Mouse (Mus musculus) layer of hippocampus, adult 11-12 months (tissue): Measurements from ENCODE around the gene Olfr131.
"Not testable (repeated sequence)": the region's sequence is repeated elsewhere in the genome, so short reads cannot be mapped to it uniquely, and the experiment has no call there.

Experiments
- DNase-seq: peaks from one replicate; pipeline ENCODE4 v3.0.0; 2022; ENCODE audit warnings: low spot score

The Olfr131 gene

DNA sequence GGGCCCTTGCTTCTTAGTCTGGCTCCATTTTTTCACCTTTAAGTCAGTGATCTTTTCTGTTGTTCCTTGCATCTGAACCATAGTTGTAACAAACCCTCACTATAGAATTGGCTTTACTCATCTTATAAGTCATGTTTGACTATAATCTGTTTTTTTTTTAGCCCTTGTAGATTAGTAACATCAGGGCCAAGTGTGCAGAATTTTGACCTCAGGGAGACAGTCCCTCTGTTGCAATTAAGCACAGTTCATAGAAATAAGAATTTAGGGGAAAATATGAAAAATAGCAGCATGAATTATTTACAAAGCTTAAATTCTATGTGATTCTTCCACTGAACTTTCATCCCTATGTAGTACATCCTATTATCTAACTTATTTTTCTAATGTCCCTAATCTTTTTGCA is at the start of gene Olfr131:
Gene Olfr131 (minus strand): TSS at position 101 of the 400 bp plus-strand sequence.
- no peak for DNase-seq

- no peak for DNase-seq
Observed at GRCm38 (mm10) chr17:38134426-38134825, 45.9 kb upstream of the Olfr131 start, which contains the start of gene Olfr132. Gene Olfr132 (minus strand): TSS chr17:38134526.

GRCm38 (mm10) chr17:38125371-38125770 is 36.9 kb upstream of the Olfr131 start:
- DNase-seq = not testable (repeated sequence)

- DNase-seq = not testable (repeated sequence)
Observed at GRCm38 (mm10) chr17:38124199-38124598, 35.7 kb upstream of the Olfr131 start.

DNA sequence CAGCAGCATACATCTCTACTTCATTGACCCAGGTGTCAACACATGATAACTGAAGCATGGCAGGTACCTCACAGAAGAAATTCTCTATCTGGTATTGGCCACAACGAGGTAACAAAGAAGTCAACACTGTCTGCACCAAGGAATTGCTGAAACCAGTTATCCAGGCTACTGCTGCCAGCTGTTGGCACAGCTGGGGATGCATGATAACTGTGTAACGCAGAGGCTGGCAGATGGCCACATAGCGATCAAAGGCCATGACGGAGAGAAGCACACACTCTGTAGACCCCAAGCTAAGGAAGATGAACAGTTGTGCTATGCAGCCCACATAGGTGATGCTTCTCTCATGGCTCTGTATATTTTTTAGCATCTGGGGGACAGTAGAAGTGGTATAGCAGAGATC is 6.1 kb downstream of the Olfr131 start:
- no peak for DNase-seq

GRCm38 (mm10) chr17:38063621-38064020 is 24.9 kb downstream of the Olfr131 start, which contains the start of gene Olfr130:
Gene Olfr130 (plus strand): TSS chr17:38063921.
- no peak for DNase-seq

GRCm38 (mm10) chr17:38059979-38060378 is 28.5 kb downstream of the Olfr131 start, which contains the start of gene Olfr129:
Gene Olfr129 (minus strand): TSS chr17:38060079.
- no peak for DNase-seq
